ENCODE assay signal across 8 mouse cellular contexts in genomic region chr17:79354444-79355270, GRCm38 (mm10). TPM values are rescaled to one million over a fixed set of nuclear protein-coding genes. Genes with fewer than 3 reads are reported as not detected.
A peak's percentile ranks its signal among the peaks of the same experiment; 100 is the strongest.
DNase-seq lines count a peak whose midpoint lies in the region; ATAC-seq lines count a peak whose summit lies in the region.

Gene Cdc42ep3 (minus strand): TSS chr17:79355091.

- ATAC-seq in hematopoietic stem cell, adult 5-6 weeks (replicated peaks in 1 of 2; ENCODE audit: insufficient read depth in 1 of 2, low FRiP score in 2 of 2, low TSS enrichment in 1 of 2, low read depth in 1 of 2, poor library complexity in 2 of 2, severe bottlenecking in 2 of 2): peak; percentile 29 to 56

- peak; percentile 84 for DNase-seq in Muller cell, postnatal 12 days (ENCODE audit: inconsistent ontology term)
- DNase-seq in cerebellum, adult 9-10 months: peak; percentile 78
- DNase-seq in frontal cortex, adult 2 months (ENCODE audit: extremely low spot score in 1 of 2, low spot score in 1 of 2): peak in 1 of 2 experiments; percentile 67
- peak; percentile 29 to 53 for DNase-seq in layer of hippocampus, postnatal 25 days (ENCODE audit: extremely low spot score in 1 of 2, low spot score in 1 of 2)
- peak; percentile 86 for DNase-seq in lung, postnatal 14 days
- peak; percentile 81 for DNase-seq in ovary, postnatal 36 days (ENCODE audit: low spot score)
- peak; percentile 56 to 71 for DNase-seq in thymus, postnatal 10 days (ENCODE audit: low spot score in 2 of 2)

RNA-seq across cellular contexts. Expression of gene Cdc42ep3, which starts in this region (rescaled TPM):
- 22.3 and 22.9 TPM in 2 replicates for polyA plus RNA-seq in frontal cortex, adult 2 months (2012; rRNA removed)
- total RNA-seq in hematopoietic stem cell, adult 5-6 weeks (2017): 53.7 and 75.2 TPM in 2 replicates
- total RNA-seq in layer of hippocampus, postnatal 25 days (2021): 1 to 10 TPM; 5.5 to 6.8 TPM
